Mouse (Mus musculus) lung, embryonic 14.5 days (tissue): ENCODE results near the gene Tnfrsf17. TPM values are rescaled to one million over a fixed set of nuclear protein-coding genes. Genes with fewer than 3 reads are reported as not detected.
"Not testable (repeated sequence)": the region's sequence is repeated elsewhere in the genome, so short reads cannot be mapped to it uniquely, and the experiment has no call there.

Experiments used
- ATAC-seq: fragments of 200-750 bp; cut with Nextera tagmentation; 2 replicates; pipeline ENCODE4 v1.8.0; 2017; ENCODE audit warnings: mild to moderate bottlenecking, moderate TSS enrichment, moderate library complexity; ENCODE audit not compliant: insufficient read depth
- DNase-seq: peaks from one replicate; pipeline ENCODE4 v3.0.0-alpha.2; 2015
- H3K27ac ChIP-seq: fragments of 300-500 bp; sonication (generic); 2 replicates; pipeline ENCODE4 v1.5.1; 2014; ENCODE audit warnings: low read depth, mild to moderate bottlenecking, moderate library complexity
- H3K27me3 ChIP-seq: fragments of 300-500 bp; sonication (generic); 2 replicates; pipeline ENCODE4 v1.6.1; 2014; ENCODE audit warnings: low read length, control low read depth; ENCODE audit not compliant: insufficient read depth
- H3K36me3 ChIP-seq: fragments of 300-500 bp; sonication (generic); 2 replicates; pipeline ENCODE4 v1.6.1; 2014; ENCODE audit warnings: control low read depth; ENCODE audit not compliant: insufficient read depth
- H3K4me1 ChIP-seq: fragments of 300-500 bp; sonication (generic); 2 replicates; pipeline ENCODE4 v1.6.1; 2014; ENCODE audit warnings: antibody characterized with exemption, control low read depth; ENCODE audit not compliant: insufficient read depth
- H3K4me2 ChIP-seq: fragments of 300-500 bp; sonication (generic); 2 replicates; pipeline ENCODE4 v1.6.1; 2014; ENCODE audit warnings: mild to moderate bottlenecking
- H3K4me3 ChIP-seq: fragments of 300-500 bp; sonication (generic); 2 replicates; pipeline ENCODE4 v1.5.1; 2014; ENCODE audit warnings: low read depth, low read length
- H3K9ac ChIP-seq: fragments of 300-500 bp; sonication (generic); 2 replicates; pipeline ENCODE4 v1.6.1; 2014
- H3K9me3 ChIP-seq: fragments of 300-500 bp; sonication (generic); 2 replicates; pipeline ENCODE4 v1.6.1; 2016; ENCODE audit warnings: low read depth, low read length, control low read depth
- CTCF ChIP-seq: IDR thresholded peaks from 2 replicates; pipeline ENCODE4 v1.5.1; 2016; ENCODE audit warnings: antibody characterized with exemption, low read depth
- WGBS: fragments of 180-500 bp; shearing (Covaris S2); extraction: QIAGEN DNeasy Blood & Tissue Kit; methylation state at CpG from one replicate; pipeline ENCODE4 v1.1.7; 2014; 5-methylcytosine and 5-hydroxymethylcytosine counted together
- polyA plus RNA-seq: library from polyadenylated mRNA; unstranded; fragments of >200 nt; fragmentation: Nextera tagmentation; extraction: Ambion mirVana; gene quantifications from 2 replicates; pipeline ENCODE4 v1.2.1, GENCODE M21; 2014

Gene Tnfrsf17
- polyA plus RNA-seq, 1 experiment from 2014 or later: not detected

DNA sequence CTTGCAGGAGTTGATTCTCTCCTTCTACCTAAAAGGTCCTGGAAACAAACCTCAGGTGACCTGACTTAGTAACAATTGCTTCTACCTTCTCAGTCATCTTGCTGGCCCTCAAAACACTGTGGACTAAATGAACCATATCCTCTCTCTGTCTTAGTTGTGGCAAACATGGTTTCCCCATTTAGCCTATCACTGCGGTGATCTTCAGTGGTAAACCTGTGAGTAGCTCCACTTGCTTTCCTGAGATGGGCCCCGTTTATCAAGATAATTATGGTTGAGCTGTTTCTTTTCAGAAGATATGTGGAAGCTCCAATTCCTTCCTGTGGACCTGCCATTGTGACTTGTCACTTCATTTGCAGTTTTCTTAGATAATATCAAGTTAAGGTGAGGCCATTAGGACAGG is 28.7 kb upstream of the Tnfrsf17 start:
- DNase-seq: no peak
- no peaks in the 10 kb centered on the region; the same call in 1 of the 2 replicates for H3K9me3 ChIP-seq
- H3K27me3 ChIP-seq: no peaks in the 10 kb centered on the region
- TF ChIP-seq CTCF: no peak
- whole genome bisulfite sequencing: 89% methylated on average over 2 of the region's 2 CpGs
- H3K4me3 ChIP-seq: no peak overlapping the region
- H3K36me3 ChIP-seq: no peaks in the 10 kb centered on the region
- H3K4me2 ChIP-seq: no peak overlapping the region
- no peaks in the 10 kb centered on the region for H3K4me1 ChIP-seq
- no peak overlapping the region for H3K27ac ChIP-seq
- no peak overlapping the region for H3K9ac ChIP-seq
- no peak for ATAC-seq

DNA sequence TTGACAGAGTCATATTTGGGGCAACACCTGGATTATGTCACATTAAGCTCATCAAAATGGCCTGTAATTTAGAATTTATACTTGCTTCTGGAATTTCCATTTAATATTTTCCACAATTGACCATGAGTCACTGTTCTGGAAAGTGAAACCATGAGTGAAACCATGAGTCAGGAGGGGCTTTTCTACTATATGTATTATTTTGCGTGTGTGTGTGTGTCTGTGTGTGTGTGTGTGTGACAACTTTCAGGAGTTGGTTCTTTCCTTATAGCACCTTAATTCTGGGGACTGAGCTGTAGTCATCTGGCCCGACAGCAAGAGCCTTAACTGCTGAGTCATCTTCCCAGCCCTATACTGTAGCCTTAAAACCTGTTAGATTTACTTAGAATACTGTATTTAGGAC is 27.7 kb upstream of the Tnfrsf17 start:
- Histone ChIP-seq H3K27me3 (no peaks in the 10 kb centered on the region), H3K4me1 (no peaks in the 10 kb centered on the region), H3K4me2 (no peak overlapping the region), H3K4me3 (no peak overlapping the region), H3K9me3 (no peaks in the 10 kb centered on the region; the same call in 1 of the 2 replicates), H3K27ac (no peak overlapping the region), H3K36me3 (no peaks in the 10 kb centered on the region), H3K9ac (no peak overlapping the region)
- DNase-seq: no peak
- TF ChIP-seq CTCF: no peak
- ATAC-seq: no peak
- WGBS: 84% methylated on average over 2 of the region's 2 CpGs

DNA sequence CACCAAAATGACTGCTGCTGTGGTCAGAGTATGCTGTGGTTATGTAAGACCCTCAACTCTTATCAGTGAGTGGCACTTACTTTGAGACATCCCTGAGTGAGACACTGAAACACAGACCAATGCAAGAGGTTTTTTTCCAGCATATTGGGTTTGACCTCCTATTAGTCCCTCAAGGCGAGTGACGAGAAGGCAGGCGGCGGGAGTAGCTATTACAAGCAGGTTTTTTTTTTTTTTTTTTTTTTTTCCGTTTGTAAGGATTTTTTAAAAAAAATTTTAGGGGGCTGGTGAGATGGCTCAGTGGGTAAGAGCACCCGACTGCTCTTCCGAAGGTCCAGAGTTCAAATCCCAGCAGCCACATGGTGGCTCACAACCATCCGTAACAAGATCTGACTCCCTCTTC is 24.7 kb upstream of the Tnfrsf17 start:
- WGBS: 91% methylated on average over 7 of the region's 8 CpGs
- not testable (repeated sequence) for H3K4me2 ChIP-seq, H3K4me3 ChIP-seq, H3K9me3 ChIP-seq, DNase-seq, H3K36me3 ChIP-seq, H3K9ac ChIP-seq, H3K27ac ChIP-seq, H3K4me1 ChIP-seq, H3K27me3 ChIP-seq, ATAC-seq

DNA sequence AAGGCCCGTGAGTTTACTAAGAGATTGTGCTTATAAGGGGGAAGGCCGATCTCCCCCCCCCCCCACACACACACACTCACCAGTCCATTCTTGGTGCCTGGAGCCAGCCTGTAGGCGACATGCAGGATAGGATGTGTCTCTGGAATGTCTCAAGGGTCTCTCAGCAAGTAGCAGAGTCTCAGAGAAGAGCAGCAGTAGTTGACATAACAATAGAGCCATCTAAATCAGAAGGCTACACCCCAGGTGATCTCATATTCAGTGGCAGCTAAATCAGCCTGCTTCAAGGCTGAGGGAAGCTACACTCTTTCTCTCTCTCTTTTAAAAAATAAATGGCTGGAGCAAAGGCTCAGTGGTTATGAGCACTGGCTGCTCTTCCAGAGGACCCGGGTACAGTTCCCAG is 18.0 kb upstream of the Tnfrsf17 start:
- H3K4me1 ChIP-seq, DNase-seq, ATAC-seq, H3K4me2 ChIP-seq, H3K9ac ChIP-seq, H3K9me3 ChIP-seq, H3K27me3 ChIP-seq, H3K27ac ChIP-seq, H3K36me3 ChIP-seq, H3K4me3 ChIP-seq: not testable (repeated sequence)
- 71% methylated on average over 4 of the region's 4 CpGs for WGBS

DNA sequence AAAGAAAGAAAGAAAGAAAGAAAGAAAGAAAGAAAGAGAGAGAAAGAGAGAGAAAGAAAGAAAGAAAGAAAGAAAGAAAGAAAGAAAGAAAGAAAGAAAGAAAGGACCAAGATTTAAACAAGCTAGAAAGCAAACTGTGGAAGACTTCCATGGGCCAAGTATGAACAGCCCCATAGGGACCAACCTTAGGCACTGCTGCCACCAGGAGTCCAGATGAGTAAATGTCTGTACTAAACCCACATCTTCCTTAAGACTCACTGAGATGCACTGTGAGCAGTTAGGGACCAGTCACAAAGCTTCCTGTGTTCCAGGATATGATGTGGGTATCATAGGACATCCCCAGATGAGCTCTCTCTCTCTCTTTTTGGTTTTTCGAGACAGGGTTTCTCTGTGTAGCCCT is 15.9 kb upstream of the Tnfrsf17 start:
- H3K4me1 ChIP-seq, H3K4me3 ChIP-seq, H3K9ac ChIP-seq, H3K36me3 ChIP-seq, ATAC-seq, H3K27ac ChIP-seq, H3K27me3 ChIP-seq, H3K9me3 ChIP-seq, H3K4me2 ChIP-seq: not testable (repeated sequence)
- peak; percentile 31 for DNase-seq
- peak; percentile 31; the same call in 1 of the 2 replicates for TF ChIP-seq CTCF
- WGBS: 67% methylated on average over 1 of the region's 1 CpGs

DNA sequence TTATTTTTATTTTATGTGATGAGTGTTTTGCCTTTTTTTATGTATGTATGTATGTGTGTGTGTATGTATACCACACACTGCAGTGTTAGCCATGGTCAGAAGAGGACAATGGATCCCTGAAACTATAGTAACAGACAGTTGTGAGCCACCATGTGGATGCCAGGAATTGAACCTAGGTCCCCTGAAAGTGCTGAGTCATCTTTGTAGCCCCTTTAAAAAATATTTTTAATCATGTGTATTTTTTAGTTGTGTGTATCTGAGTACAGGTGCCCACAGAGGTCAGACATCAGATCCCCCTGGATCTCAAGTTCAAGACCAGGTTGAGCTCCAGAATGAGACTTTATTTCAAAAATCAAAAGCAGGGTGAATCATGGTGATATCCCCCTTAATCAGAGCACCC is 9.9 kb upstream of the Tnfrsf17 start:
- Histone ChIP-seq H3K9me3 (no peaks in the 10 kb centered on the region), H3K9ac (no peak overlapping the region), H3K27ac (no peak overlapping the region), H3K27me3 (no peaks in the 10 kb centered on the region), H3K4me2 (no peak overlapping the region), H3K4me1 (no peaks in the 10 kb centered on the region), H3K36me3 (no peaks in the 10 kb centered on the region), H3K4me3 (no peak overlapping the region)
- ATAC-seq: no peak
- DNase-seq: no peak
- TF ChIP-seq CTCF: no peak

DNA sequence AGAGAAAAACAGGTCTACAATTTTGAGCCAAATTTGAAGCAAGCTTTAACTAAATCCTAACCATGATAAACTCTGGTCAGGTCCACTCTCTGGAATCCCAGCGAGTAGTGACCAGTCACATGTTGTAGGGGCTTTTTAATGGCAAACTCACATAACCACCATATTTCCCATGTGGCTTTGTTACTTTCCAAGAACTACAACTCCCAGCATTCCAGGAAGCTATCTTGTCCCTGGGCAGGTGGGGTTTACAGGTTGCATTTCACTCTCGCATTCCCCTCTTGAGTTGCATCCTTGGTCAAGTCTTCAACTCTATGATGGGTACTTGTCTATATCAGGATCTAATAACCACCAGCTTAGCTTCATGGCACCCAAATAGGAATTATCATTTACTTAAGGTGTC is 8.1 kb upstream of the Tnfrsf17 start:
- no peaks in the 10 kb centered on the region for H3K36me3 ChIP-seq
- no peak overlapping the region for H3K27ac ChIP-seq
- WGBS: 85% methylated on average over 2 of the region's 2 CpGs
- no peak overlapping the region for H3K9ac ChIP-seq
- TF ChIP-seq CTCF: no peak
- H3K4me3 ChIP-seq: no peak overlapping the region
- no peaks in the 10 kb centered on the region for H3K9me3 ChIP-seq
- ATAC-seq (no peak), DNase-seq (no peak)
- H3K27me3 ChIP-seq: no peaks in the 10 kb centered on the region
- no peaks in the 10 kb centered on the region for H3K4me1 ChIP-seq
- H3K4me2 ChIP-seq: no peak overlapping the region

DNA sequence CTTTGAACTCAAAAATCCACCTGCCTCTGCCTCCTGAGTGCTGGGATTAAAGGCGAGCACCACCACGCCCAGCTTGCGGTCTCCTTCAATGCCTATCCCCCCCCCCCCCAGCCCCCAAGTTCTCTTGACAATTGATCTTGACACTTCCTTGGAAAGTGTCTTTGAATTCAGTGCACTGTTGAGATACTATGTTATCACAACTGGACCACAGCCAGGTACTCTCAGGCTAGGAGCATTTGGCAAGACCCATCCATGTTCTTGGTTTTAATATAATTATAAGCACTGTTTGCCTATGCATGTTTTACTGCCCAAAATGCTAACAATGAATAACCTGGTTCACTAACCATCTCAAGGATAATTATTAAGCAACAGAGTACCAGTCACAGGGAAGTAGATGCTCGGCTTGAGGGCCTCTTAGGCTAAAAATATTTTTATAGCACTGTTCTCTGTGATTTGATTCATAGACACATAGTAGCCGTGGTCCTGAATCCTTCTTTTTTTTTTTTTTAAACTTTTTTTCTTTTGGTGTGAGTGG is 2.2 kb downstream of the Tnfrsf17 start:
- Histone ChIP-seq H3K9me3 (no peaks in the 10 kb centered on the region), H3K27me3 (no peaks in the 10 kb centered on the region), H3K4me2 (no peak overlapping the region), H3K9ac (no peak overlapping the region), H3K27ac (no peak overlapping the region), H3K4me1 (no peaks in the 10 kb centered on the region), H3K4me3 (no peak overlapping the region), H3K36me3 (no peaks in the 10 kb centered on the region)
- 64% methylated on average over 5 of the region's 5 CpGs for WGBS
- DNase-seq (peak; percentile 12), ATAC-seq (no peak)
- no peak for TF ChIP-seq CTCF
